In genomic region chr10:96121249-96122010, GRCm38 (mm10) we compare ENCODE assay signal across 11 mouse cellular contexts. TPM values are rescaled to one million over a fixed set of nuclear protein-coding genes. Genes with fewer than 3 reads are reported as not detected.
DNase-seq lines count a peak whose midpoint lies in the region; ATAC-seq lines count a peak whose summit lies in the region.
"Had no signal": no experiment of that assay in that cellular context is flagged by ENCODE, and none has a peak within 500 bp of the region (broad histone marks: within the 10 kb centered on the region; RNA-seq: fewer than 3 reads in every experiment).

No protein-coding gene starts in this region.

- peak; percentile 92 for ATAC-seq in frontal cortex, adult (ENCODE audit: low TSS enrichment)

- DNase-seq in frontal cortex, postnatal 25 days (ENCODE audit: low spot score in 2 of 2), result no peak
- peak; percentile 31 for DNase-seq in lung, postnatal 10 days
- DNase-seq in lung, adult 18-20 months, result no peak
- DNase-seq in cerebellum, postnatal 10 days, result peak; percentile 14 to 33
- DNase-seq in layer of hippocampus, postnatal 14 days (ENCODE audit: low spot score in 2 of 2), result peak; percentile 24 to 46
- DNase-seq in adrenal gland, postnatal 36 days, result no peak
- DNase-seq in thymus, postnatal 4 days, result no peak
- DNase-seq: kidney, postnatal 14 days had no signal

RNA-seq across cellular contexts. Expression of gene Gm5426, which starts 15.0 kb away (rescaled TPM):
- total RNA-seq in layer of hippocampus, postnatal 14 days (2021), result not detected
- not detected for total RNA-seq in adrenal gland, postnatal 36 days (2021)
- total RNA-seq: gastrocnemius, adult 18-20 months; liver, adult 2 months had no signal

Comparison
In these comparisons a context has a peak if more than half of its experiments do, and no peak if none do; other contexts are left out.
1. DNase-seq: peak in lung, postnatal 10 days (single experiment), cerebellum, postnatal 10 days (2 of 2) and layer of hippocampus, postnatal 14 days (2 of 2); none in frontal cortex, postnatal 25 days (0 of 2), lung, adult 18-20 months (0 of 2), adrenal gland, postnatal 36 days (0 of 2) and thymus, postnatal 4 days (single experiment).